Mouse (Mus musculus): ENCODE data around the gene Olfr777.
"Not testable (repeated sequence)": the region's sequence is repeated elsewhere in the genome, so short reads cannot be mapped to it uniquely, and the experiment has no call there.

Olfr777 gene

GRCm38 (mm10) chr10:129271081-129271535 is at the start of gene Olfr777:
Gene Olfr777 (minus strand): TSS chr10:129271485.
- DNase-seq, result no peak

DNA sequence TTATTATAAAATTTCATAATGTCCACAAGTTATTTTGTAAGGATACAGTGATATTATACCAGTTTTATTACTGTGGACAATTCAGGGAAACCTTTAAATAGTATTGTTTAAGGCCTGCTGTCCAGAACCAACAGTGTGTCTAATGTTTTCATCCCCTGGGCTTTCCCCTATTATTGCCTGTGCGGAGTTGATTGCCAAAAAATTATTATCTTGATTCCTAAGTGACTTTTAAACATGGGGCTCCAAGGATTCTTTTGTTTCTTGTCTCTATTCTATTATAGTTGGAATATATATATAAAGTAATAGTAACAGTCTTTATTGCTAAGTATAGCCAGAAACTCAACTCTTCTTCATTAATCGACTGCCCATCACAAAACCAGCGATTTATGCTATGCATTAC is 46.5 kb upstream of the Olfr777 start, which contains the start of gene Olfr780:
Gene Olfr780, plus strand, starts transcription at position 301 of the 400 bp plus-strand sequence.
- no peak for DNase-seq

DNA sequence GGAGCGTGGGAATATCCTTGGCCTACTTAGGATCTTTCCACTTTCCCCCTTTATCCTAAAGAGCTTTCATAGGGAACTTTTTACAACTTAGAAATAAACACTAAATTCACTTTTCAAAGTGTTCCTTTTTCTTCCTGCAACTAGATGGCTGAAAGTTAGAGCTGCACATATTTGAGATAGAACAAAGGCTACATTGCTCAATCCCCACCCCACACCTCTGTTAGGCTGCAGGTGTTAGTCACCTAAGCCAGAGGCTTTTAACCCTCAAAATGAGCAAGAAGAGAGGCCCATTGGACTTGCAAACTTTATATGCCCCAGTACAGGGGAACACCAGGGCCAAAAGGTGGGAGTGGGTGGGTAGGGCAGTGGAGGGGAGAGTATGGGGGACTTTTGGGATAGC is 42.2 kb upstream of the Olfr777 start:
- not testable (repeated sequence) for DNase-seq

DNA sequence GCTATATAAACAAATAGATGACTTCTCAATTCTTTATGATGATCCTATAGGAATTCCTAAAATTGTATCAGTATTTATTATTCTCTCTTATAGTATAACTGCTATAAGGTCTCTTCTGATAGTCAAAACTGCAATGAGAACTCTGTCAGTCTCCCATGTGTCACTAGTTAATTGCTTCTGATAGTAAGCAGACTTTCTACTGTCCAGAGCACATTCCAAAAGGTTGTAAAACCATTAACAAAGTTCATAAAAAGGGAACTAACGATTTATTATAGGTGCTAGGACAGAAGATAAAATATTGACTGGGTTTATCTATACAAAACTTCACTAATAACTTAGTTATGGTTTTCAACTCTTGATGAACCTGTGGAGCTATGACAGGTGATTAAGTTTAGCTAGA is 41.7 kb upstream of the Olfr777 start:
- DNase-seq, result not testable (repeated sequence)

DNA sequence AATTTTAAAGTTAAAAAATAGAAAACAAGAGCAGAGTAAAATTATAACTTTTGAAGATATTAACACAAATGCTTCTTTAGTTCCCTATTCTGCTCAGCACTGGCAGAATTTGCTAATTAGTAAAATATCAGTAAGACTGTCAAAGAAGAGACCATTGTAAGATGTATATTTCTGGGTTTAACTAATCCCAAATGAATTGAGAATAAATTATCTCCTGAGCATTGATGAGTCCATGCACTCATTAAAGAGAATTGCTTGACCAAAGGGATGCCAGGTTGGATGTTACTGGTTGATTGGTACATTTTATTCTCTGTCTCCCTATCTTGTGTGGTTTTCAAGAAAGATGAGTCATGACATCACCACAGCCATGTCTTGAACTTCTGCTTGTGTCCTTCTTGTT is 12.5 kb downstream of the Olfr777 start, which contains the start of gene Olfr776:
Gene Olfr776, plus strand, starts transcription at position 301 of the 400 bp plus-strand sequence.
- DNase-seq, result no peak

GRCm38 (mm10) chr10:129248112-129248511 is 23.2 kb downstream of the Olfr777 start, which contains the start of gene Olfr775:
Gene Olfr775 (plus strand): TSS chr10:129248412.
- DNase-seq, result no peak

DNA sequence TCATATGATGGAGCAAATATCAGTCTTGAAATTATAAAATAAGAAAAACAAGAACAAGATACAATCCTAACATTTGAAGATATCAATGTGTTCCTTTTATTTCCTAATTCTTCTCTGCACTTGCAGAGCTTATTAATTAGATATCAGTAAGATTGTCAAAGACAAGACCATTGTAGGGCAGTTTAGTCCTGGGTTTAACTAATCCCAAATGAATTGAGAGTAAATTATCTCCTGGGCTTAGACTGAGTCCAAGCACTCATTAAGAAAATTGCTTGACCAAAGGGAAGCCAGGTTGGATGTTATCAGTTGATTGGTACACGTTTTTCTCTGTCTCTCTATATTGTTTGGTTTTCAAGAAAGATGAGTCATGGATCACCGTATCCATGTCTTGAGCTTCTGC is 35.4 kb downstream of the Olfr777 start, which contains the start of gene Olfr774:
Gene Olfr774, plus strand, starts transcription at position 301 of the 400 bp plus-strand sequence.
- DNase-seq, result no peak

GRCm38 (mm10) chr10:129230737-129231136 is 40.5 kb downstream of the Olfr777 start:
- DNase-seq, result no peak
